Mouse (Mus musculus): Measurements from ENCODE around the gene Tbcc.

The Tbcc gene

DNA sequence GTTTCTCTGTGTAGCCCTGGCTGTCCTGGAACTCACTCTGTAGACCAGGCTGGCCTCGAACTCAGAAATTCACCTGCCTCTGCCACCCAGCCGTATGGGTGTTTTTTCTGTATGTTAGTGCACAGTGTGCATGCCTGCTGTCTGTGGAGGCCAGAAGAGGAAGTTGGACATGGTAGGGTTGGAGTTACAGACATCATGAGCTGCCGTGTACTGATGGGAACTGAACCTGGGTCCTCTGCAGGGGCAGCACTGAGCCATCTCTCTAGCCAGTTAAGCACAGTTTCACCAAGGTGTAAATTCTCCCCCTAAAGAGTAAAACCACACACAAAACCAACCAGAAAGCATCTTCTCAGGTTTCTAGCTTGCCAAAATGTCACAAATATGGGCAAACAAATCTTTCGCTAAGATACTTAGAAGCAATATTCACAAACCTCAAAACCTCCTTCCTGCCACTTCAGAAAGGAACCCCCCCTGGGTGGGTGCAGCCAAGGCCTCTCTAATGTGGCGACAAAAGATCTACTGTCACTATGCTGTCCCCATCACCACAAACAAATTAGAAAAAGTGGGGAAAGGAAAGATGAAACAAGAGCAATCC, 20.2 kb upstream of the Tbcc start:
- DNase-seq (ENCODE audit: low spot score) = peak; percentile 47

DNA sequence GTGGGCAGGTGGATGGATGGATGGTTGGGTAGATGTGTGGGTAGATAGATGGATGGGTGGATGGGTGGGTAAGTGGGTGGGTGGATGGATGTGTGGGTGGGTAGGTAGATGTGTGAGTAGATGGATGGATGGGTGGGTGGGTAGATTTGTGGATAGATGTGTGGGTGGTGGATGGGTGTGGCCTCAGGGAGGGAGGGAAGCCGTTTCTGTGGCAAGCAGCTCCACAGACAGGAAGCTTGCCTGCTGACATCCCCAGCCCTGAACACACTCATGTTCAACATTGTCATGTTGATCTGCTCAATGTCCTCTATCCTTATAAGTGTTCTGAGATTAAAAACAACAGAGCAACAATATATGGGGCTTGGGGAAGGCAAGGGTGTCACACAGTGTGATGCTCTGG, 19.6 kb upstream of the Tbcc start:
- DNase-seq (ENCODE audit: low spot score) = no peak

DNA sequence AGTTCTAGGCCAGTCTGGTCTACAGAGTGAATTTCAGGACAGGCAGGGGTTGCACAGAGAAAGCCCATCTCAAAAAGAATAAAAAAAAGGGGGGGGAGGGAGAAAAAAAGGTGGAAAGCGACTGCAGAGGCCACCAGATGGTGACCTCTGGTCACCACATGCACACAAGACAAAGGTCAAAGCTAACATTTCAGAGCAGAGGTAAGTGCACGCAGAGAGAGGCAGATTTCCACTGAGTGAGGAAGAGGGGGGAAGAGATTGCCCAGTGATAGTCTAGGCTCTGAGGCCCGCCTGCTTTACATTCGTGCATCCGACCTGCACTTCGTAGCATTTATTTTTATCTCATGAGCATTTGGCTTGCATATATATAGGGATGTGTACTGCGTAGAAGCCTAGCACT, 17.7 kb upstream of the Tbcc start:
- DNase-seq (ENCODE audit: low spot score) = no peak

DNA sequence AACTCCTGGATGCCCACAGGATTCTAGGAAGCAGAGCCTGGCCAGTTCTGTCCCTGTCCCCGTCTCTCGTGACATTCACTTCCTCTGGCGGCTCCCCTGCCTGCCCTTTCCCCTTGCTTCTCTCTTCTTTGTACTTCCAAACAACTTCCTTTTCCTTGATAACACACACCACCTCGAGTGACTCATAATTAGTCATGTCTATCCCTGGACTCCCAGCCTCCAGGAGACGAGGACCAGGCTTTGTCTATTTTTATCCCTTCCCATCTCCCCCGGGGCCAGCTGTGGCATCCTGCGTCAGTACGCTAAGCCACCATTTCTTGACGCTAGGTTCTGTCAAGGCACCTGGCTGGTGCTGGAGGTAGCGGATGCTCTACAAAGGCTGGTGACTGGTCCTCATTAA, 16.4 kb upstream of the Tbcc start:
- DNase-seq (ENCODE audit: low spot score) = no peak

- no peak for DNase-seq (ENCODE audit: low spot score)
These were observed 14.9 kb upstream of the Tbcc start for GRCm38 (mm10) chr17:46875626-46876025.

GRCm38 (mm10) chr17:46876371-46876950, 14.0 kb upstream of the Tbcc start:
- DNase-seq (ENCODE audit: low spot score) = no peak

GRCm38 (mm10) chr17:46877061-46877460, 13.4 kb upstream of the Tbcc start:
- no peak for DNase-seq (ENCODE audit: low spot score)

GRCm38 (mm10) chr17:46879841-46880311, 10.6 kb upstream of the Tbcc start:
- DNase-seq (ENCODE audit: low spot score) = peak; percentile 91

DNA sequence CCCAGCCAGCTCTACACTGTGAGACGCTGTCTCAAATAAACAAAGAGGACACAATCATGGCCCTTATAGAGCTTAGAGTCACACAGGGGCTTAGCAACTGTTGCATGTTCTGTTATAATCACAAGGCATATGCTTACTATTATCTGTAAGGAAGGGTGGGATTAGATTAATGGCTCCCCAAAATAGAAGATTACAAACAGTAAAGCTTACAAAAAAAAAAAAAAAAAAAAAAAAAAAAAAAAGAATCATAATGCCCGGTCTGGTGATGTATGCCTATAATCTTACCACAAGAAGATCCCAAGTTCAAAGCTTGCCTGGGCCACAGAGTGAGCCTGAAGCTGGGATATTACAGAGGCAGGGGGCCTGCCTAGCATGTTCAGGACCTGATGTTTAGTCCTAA, 10.2 kb upstream of the Tbcc start:
- DNase-seq (ENCODE audit: low spot score) = no peak

- DNase-seq (ENCODE audit: low spot score) = no peak
These were observed 8.8 kb upstream of the Tbcc start for GRCm38 (mm10) chr17:46881728-46882127.

DNA sequence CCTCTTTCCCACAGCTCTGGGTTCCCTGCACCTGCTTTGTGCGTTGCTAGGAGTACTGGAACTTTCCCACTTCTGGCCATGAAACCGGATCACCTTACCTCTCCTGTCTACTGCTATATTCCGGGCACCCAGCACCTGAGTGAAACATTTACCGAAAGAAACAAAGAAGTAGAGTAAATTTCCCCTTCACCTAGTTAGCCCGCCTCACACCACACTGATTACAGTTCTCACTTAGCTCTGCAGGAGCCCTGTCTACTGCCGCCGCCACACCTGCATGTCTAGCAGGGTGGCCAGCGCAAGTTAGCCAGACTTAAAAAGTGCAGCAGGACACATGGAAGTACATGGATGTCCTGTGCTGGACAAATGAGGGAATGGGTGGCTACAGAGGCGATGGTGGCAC, 7.4 kb upstream of the Tbcc start:
- no peak for DNase-seq (ENCODE audit: low spot score)

- DNase-seq (ENCODE audit: low spot score) = no peak
These were observed 5.7 kb upstream of the Tbcc start for GRCm38 (mm10) chr17:46884766-46885165.

GRCm38 (mm10) chr17:46885218-46885909, 5.1 kb upstream of the Tbcc start:
- DNase-seq (ENCODE audit: low spot score) = no peak

- DNase-seq (ENCODE audit: low spot score) = no peak
These were observed 4.4 kb upstream of the Tbcc start for GRCm38 (mm10) chr17:46885910-46886643.

DNA sequence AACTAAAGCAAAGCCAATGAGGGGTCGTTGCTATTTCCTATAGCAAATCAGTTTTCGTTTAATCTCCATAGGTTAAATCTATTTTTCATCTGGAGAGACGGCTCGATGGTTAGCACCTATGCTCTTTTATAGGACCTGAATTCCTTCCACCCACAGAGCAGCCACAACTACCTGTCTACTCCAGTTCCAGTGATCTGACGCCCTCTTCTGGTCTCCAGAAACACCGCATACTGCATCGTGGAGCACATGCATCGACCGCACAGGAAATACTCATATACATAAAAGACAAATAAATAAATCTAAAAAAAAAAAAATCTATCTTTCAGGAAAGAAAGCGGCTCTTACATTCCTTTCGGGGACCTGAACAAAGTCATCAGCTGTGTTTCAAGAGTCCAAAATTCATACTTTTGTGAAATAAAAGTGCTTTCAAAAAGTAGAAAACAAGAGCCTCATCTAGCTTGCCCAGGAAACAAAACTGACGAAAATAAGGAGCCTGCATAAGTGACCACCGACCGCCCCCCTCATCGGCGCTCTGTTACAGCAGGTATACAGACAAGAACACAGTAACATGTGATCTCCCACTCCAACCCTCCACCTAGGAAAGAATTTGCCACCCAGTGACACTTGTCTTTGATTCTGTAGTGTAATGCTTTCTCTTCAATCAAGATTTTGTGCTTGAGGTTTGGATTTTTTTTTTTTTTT, 1.8 kb upstream of the Tbcc start:
- peak; percentile 72 for DNase-seq (ENCODE audit: low spot score)

GRCm38 (mm10) chr17:46889450-46890084, 917 bp upstream of the Tbcc start:
- DNase-seq (ENCODE audit: low spot score) = peak; percentile 75

DNA sequence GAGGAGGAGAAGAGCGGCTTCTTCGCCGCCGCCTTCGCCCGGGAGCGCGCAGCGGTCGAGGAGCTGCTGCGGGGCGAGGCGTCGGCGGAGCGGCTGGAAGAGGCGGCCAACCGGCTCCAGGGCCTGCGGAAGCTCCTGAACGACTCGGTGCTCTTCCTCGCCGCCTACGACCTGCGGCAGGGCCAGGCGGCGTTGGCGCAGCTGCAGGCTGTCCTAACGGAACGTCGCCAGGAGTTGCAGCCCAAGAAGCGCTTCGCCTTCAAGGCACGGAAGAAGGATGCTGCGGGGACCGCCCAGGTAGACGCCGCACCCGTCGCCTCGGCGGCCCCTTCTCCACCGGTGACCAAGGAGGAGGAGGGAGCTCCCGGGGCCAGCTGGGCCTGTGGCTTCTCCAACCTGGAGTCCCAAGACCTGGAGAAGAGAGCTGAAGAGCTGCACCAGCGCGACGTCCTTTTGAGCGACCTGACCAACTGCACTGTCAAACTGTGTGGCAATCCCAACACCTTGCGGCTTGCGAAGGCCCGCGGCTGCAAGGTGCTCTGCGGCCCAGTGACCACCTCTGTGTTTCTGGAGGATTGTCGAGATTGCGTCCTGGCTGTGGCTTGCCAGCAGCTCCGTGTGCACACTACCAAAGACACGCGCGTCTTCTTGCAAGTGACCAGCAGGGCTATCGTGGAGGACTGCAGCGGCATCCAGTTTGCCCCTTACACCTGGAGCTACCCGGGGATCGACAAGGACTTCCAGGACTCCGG, 535 bp downstream of the Tbcc start:
- peak; percentile 21 for DNase-seq (ENCODE audit: low spot score)

DNA sequence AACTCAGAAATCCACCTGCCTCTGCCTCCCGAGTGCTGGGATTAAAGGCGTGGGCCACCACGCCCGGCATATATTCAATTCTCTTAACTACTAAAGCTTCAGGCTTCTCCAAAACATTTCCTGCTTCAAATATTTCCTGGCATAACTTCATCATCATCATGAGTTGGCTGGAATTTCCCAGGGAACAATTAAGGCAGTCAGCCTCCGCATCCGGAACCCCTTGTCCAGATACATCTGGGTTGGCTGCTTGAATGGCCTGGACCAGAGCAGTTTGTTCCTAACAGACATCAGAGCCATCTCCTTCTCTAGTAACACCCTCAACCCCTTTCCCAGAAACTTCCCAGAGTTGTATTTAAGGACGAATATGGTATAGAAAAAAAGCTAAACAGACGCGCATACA, 4.9 kb downstream of the Tbcc start:
- DNase-seq (ENCODE audit: low spot score) = peak; percentile 65

DNA sequence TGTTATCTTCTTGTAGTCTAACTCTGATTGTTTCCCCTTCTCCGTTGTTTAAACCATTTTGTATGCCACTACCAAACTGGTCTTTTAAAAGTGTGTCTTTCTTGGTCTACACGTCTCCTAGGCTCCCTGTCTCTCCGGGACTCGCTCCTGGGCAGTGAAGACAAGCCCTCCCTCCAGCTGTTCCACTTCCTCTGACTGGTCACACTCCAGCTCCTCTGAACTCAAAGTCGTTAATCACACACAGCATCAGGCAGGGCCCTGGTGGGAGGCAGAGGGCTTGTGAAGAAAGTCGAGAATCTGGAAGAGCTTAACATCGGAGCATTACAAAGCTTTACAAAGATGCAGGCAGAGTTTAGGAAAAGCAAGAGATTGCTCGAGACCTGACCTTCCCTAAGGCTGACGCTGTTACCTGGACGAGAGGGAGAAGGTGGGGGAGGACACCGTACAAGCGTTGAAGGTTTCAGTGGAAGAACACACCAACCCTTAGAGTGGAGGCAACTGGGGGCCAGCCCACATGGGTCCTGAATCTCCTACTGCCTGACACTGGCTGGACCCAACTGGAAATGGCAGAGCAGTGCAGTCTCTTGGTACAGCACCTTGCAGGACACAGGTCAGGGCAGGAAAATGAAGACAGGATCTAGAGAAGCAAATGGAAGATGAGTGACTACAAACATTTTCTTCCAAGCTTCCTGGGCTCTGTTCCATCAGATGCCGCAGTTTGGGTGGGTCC, 6.9 kb downstream of the Tbcc start:
- DNase-seq (ENCODE audit: low spot score) = peak; percentile 55

- DNase-seq (ENCODE audit: low spot score) = no peak
These were observed 10.5 kb downstream of the Tbcc start for GRCm38 (mm10) chr17:46900941-46901340.
